Mouse (Mus musculus) kidney, adult 11 months (tissue): ENCODE measurements around the gene Astn2.

Experiments
- DNase-seq: peaks from one replicate; pipeline ENCODE4 v3.0.0; 2022

The Astn2 gene

DNA sequence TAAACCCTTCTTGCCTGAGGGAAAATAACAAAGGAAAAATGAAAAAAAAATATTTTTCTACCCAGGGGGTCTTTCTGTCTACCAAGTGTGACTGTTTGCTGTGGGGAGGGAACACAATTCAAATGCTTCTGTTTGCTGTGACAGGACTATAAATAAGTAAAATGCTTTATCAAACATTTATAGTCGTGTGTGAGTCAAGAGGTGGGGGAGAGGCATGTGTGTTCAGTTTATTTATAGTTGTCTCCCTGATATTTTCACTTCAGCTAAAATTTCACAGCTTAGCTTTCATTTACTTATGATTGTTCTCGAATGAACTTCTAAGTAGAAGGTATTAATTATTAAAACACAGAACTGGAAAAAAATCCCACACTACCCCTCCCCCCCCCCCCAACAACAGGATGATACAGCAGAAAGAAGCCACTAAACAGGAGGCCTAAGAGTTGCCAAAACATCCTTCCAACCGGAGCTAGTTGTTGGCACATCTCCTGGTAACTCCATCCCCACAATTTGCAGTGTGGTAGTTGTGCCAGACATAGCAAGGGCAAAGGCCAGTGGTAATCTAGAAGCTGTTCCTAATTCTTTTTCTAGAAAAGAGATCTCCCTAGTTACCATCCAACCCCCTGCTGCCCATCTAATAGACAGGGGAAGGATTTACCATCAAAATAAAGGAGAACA, 246.8 kb downstream of the Astn2 start:
- DNase-seq: no peak

DNA sequence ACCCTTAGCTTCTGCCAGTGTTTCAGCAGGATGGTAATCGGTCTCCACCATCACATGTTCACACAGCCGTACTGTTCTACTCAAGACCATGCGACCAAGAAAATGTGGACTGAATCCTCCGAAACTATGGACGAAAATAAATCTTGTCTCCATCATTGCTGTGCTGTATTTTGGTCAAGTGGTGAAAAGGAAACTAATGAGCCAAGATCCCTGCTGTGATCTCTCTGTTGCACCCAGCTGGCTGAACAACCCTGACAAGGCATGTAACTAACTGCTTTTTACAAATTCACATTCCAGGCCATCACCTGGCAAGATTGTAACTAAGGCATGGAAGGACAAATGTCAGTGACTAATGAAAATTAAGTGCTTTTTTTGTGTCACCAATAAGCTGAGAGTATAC, 257.9 kb downstream of the Astn2 start:
- DNase-seq: no peak

DNA sequence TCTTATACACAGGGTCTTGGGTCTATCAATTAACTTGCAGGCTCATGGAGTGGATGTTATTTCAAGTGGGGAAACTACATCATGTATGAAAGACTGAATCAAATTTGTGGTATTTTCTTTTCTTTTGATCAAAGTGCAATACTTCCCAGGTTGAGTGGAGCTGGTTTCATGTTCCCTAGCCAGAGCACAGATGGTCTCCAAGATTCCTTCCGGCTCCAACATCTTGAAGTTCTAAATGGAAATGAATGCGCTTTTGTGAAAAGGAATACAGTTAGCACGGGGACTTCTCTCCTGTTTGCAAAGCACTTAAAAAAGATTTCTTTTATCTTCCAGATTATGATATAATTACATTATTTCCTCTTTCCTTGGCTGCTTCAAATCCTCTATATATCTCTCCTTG, 278.2 kb downstream of the Astn2 start:
- no peak for DNase-seq

DNA sequence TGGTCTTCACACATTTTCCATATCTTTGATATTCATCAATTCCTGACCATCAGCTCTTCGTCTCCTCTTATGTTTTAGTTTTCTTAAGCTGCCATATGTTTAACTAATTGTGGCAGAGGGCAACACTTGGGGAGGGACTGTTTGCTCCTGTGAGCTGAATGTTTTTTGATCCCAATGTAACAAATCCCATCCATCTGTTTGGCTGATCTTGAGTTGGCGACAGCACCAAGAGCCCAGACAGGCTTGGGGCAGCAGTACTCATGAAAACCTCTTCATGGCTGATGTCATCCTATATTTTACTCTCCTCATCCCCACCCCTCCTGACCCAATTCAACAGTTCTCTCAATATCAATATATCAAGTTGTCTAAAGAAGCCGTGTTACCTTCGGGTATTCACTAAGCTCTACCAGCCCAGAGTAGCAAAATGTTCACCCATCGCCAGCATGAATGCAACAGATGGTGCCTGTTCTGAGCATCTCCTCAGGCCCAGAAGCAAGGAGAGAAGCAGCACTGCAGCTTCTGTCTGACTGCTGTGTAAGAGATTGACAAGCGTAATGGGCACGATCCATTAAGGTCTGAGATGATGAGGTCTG, 281.5 kb downstream of the Astn2 start:
- no peak for DNase-seq

DNA sequence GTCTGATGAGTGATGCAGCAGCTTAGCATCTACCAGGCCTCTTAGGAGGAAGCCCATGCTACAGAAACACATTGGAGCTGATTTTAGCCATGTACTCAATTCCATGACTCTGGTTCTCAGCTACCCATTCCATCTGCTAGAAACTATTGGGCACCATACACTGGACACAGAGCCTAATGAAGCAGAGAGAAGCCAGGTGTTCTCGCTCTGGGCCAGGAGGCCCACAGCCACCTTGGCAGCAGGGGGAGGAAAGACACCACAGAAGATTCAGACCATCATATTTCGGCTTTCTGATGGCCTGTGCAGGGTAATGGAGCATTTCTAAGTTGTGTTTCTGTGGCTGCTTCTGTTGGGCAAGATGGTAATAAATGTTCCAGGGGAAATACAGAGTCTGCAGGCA, 290.2 kb downstream of the Astn2 start:
- DNase-seq: no peak

DNA sequence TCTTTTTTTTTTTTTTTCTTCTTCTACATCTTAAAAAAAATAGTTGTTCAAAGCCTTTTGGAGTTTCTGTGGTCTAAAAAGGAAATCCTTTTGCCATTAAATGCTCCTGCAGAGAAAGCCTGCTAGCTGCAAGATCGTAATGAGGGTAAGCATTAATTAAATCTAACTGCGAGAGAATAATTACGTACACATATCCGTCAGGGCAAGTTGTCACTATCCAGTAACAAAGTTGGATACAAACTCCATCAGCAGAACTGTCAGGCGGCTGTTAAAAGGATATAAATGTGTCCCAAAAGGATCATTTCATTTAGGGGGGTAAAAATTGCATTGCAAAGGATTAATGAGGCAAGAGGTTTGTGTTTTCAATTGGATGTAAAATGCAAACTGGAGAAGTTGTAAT, 302.4 kb downstream of the Astn2 start:
- no peak for DNase-seq

DNA sequence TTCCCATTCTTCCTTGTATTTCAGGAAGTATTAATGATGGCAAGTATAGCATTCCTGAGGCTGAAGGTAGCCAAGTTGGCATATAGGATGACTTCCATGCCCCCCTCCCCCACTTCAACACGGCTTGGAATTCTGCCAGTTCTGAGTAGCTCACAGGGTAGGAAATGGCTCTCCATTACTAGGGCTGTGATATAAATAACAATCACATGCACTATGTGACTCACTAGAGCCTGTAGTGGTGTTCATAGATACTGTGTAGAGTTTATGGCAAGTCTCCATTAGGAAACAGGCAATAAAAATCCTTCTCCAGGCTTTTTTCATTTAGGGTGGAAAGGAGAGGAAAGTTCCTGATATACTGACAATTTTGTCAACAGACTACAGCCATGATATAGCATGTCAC, 306.8 kb downstream of the Astn2 start:
- no peak for DNase-seq

DNA sequence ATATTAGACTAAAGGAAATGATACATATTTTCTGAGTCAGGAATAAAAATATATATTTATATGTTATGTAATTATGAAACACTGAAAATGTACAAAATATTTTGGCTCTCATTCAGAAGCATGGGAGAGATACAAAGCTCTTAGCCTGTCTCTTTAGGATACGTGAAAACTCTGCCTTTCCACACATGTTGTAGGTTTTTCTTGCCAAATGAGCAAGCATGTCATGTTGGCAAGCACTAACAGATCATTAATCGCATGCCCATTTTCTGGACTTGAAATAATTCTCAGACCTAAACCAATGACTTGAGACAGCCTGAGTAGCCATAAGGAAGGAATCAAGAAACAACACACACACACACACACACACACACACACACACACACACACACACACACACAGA, 308.3 kb downstream of the Astn2 start:
- DNase-seq: no peak

DNA sequence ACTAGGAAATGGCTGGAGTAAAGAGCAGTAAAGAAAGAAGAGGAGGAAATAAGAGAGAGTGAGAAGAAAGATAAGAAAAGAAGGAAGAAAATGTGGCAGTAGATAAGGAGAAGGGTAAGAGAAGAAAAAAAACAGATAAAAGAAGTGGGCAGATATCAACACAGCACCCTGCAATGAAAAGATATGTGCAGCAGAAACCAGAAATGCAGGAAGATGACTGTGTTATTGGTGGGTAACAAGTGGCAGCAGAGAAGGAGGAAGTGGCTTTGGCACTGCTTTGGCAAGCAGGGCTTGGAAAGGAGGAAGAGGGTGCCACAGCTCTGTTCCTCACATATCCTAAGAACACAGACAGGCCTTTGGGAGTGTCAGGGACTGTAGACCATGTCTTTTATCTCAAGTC, 347.2 kb downstream of the Astn2 start:
- DNase-seq: no peak

DNA sequence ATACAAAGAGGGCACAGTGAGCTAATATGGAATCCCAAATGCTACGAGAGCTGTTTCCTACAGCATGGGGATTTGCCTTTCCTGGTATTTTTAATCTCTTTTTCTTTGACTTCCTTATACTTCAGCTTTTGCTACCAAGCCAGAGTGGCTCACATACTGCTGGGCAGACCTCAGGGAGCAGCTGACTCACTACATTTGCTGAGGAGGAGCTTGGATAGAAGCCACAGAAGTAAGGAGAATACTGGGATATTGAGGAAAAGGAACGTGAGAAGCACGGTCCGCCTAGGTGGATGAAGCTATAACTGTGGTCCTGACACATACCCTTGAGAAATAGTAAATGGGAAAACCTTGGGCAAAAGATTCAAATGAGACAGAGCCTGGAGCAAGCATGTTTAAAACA, 348.7 kb downstream of the Astn2 start:
- no peak for DNase-seq

DNA sequence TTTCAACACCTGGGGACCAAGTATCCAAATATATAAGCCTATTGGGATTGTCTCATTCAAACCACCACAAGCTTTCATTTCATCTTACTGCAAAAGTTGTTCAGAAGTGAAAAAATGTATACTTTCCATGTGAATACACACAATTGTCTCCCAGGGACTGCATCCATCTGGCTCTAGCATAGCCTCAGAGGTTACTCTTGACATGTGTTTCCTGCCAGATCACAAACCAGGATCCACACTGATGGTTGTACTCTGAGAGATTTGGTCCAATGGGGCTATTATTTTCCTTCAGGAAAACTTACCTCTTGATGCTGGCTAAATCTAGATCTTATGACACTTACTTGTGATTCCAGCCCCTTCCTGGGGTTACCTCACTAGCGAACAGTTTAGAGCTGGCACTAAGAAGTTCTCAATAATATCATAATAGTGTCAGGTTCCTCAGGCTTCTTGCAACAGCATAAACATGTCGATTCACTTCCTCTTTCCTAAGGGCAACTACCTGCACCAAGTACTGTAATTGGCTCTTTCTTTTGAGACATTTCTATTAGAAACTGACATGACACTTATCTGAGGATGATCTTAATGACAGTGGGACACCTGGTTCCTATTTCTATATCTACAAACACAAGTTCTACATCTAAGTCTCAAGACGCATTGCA, 361.3 kb downstream of the Astn2 start:
- no peak for DNase-seq

DNA sequence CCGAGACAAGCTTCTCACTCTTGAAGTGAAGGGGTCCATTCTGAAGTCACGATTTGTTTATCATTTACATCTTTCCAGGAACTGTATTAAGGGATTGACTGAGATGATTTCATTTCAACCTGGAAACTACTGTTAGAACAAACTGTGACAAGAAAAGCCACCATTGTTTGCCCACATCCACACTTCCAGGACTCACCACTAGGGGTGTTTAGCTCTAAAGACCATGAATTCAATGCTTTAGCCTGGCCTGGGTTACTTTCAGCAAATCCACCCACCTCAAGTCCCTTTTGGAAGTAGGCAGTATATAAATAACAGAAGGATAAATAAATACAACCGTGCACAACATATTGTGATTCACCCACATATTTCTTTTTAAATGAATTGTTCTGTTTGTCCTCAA, 370.6 kb downstream of the Astn2 start:
- no peak for DNase-seq

DNA sequence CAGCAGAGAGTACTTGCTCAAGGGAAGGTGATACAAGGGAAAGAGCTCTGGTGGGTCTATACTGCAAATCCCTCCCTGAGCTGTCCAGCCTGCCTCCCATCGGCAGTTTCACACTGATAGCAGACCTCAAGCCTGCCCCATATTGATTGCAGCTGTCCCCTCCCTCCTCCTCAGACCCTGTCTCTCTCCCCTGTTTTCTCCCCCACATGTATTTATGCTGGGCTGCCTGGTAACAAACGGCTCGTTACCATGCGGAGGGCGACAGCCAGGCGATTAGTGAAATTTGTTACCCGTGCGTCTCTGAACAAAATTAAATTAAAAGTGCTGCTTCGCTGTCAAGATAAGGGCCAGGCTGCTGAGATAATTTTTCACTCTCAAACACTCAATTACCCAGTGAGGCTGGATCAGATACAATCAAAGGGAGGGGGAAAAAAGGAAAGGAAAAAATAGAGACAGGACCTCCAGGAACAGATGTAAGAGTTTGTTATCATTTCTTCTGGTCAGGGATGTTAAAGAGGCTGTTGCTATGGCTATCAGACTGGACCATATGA, 373.0 kb downstream of the Astn2 start:
- DNase-seq: no peak

DNA sequence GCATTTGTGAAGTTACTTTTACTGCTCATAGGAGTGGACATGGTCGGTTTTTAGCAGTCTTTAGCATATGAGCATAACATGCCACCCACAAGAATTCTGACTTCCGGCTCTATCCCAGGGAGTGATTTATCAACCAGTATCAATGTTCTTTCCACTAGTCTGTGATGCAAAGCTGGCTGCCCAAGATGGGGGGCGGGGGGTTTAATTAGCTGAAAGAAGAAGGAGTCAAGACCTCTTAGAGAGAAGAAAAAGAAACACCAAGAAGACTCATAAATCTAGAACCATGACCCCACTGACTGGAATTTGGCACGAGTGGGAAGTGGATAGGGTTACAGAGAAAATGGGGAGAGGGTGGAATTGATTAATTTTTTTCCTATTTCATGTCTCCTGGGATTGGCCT, 374.5 kb downstream of the Astn2 start:
- DNase-seq: no peak

DNA sequence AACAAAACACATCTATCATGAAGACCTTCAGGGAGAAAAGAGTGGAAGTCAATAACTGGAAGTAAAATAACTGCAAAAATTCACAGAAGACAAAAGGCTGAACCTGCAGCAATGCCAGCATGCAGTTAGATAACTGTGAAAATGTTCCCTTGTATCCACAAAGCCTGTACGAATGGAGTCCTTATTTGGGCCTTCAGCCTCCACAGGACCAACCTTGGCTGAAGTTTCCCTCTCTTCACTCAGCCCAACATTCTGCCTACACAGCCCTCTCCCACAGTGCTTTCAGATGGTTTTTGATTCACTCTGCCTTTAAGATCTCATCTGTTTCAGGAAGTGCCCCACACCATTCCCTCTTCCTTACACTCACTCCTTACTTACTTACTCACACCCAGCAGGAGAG, 376.5 kb downstream of the Astn2 start:
- DNase-seq: no peak

DNA sequence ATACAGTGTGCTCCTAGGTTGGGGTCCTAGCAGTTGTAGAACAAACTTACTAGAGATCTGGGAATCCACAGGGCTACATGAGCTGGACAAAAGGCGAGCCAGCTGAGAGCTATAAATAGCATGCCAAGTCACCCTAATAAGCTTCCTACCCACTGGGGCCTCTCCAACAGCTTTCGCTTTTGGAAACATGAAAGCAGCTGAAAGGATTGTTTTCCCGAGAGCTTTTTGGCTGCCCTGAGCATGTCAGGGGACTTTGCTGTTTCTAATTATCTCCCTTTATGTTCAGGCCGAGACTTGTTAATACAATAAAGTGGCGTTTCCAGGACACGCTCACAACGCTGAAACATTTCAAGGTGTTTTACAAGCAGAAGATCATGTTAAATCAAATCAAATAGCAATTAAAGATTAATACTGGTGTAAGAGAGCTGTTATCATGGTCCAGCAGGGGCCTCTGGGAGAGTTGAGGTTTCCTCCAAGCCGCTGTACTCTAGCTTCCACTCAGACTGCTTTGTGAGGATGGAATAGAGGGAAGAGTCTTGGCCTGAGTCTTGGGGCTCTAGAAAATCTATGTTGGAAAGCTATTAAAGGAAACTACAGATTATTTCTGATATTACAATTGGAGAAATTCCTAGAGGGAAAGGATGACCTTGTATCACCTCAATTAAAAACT, 378.9 kb downstream of the Astn2 start:
- DNase-seq: no peak

DNA sequence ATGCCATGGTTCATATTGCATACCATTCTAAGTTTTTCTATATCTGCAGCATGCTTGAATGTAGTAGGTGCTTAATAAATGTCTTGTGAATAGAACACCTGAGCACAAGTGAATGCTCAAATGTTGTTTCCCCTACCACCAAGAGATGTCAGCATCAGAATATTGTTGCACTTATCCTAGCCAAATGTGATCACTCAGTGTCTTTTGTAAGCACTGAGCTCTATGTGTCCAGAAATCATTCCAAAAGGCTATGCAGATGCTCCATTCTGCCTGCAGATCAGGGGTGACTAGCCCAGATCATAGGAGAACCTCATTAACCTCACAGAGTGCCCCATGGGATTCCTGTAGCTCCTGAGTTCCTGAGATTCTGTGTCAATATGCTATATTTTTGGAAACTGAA, 401.5 kb downstream of the Astn2 start:
- DNase-seq: no peak

DNA sequence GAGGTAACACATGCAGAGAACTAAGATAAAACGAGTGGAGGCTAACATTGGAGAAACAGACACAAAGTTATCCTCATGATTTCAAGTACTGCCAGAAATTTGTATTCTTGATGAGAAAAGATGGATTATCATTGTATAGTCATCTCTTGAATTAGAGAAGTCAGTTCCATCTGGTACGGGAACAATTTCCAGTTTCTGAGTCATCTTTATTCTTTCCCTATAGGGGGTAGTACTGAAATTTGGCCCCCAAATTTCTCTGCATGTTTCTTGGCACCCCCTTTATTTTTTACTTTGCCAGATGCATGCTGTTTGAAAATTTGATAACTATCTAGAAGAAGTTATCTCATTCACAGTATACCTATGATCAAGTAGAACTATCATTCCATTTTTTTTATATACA, 420.8 kb downstream of the Astn2 start:
- DNase-seq: no peak

DNA sequence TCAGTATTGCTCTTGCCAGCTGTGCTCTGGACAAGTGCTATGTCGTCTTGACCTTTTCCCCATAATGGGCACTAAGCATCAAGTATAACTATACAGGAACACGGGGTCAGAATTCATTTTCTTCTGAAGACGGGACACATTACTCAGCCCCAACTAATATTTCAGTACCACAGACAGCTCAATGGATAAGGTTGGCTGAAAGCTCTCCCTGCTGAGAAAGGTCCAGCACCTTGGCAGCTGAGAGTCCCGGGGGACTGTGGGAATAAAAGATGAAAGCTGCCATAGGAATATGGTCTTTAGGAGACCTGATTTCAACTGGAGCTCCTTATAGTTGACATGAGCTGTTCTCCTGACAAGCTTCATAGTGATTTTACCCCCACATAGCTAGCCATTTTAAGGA, 421.5 kb downstream of the Astn2 start:
- no peak for DNase-seq

DNA sequence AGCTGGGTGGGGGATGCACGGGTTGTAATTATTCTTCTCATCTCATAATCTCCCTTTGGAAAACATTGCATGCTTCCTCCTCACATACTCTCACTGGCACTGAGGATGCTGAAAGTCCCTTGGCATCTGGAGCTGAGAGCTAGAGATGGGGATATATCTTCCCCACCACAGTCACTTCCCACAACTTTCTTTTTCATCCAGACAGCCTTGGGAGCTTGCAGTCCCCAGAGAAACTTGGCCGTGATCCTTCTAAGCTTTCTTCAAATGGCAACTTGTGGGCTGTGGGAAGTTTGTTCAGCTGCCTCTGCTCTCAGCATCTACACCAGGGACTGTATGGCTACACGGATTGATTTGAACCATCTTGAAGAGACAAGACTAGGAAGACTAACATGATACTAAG, 428.2 kb downstream of the Astn2 start:
- DNase-seq: no peak

DNA sequence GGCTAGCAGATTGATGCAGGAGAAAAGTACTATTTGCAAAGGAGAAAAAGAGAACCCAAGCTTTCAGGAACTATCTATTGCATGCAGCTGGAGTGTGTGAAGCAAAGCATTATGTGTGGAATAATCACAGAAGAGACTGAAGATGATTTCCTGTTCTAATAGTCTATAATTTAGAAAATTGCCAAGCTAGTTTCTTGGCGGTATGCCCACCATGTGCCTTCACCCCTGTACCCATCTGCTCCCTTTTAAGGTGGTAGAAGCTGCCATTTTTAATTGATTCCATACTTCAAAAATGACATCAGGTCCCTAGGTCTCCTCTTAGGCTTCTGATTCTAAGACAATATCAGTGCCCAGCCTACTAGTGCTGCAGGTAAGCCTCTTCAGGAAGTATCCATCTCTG, 432.0 kb downstream of the Astn2 start:
- DNase-seq: no peak

DNA sequence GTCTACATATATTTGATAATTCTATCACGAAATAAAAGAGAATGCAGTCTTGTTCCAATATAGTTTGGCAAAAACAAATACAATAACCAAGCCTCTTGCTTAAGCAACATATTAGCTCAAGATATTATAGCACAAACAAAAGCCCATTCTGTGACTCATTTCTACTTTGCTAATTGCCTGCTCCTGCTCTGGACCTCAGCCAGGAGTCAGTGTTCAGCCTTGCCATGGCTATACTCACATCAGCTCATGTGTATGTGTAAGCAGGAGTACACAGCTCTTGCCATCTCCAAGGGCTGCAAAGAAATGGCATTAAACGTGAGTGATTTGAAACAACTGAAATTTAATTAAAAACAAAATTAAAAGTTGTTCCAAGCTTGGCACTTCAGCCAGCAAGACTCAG, 435.1 kb downstream of the Astn2 start:
- DNase-seq: no peak

DNA sequence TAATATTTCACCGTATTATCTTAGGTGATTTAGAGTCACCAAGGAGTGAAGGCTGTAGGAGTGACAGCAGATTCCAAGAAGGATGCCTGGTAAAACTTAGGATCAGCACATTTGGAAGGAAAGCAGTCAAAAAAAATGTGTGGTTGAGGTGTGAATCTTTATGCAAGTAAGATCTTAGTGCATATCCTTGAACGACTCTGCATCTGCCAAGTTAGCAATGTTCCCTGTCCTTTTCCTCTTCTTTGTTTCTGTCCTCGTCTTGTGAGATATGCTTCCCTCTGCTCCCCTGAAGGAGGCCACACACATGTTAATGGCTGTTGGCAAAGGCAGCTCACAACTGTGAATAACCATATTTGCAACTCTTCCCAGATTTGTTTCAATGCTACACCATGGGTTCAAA, 439.8 kb downstream of the Astn2 start:
- no peak for DNase-seq

DNA sequence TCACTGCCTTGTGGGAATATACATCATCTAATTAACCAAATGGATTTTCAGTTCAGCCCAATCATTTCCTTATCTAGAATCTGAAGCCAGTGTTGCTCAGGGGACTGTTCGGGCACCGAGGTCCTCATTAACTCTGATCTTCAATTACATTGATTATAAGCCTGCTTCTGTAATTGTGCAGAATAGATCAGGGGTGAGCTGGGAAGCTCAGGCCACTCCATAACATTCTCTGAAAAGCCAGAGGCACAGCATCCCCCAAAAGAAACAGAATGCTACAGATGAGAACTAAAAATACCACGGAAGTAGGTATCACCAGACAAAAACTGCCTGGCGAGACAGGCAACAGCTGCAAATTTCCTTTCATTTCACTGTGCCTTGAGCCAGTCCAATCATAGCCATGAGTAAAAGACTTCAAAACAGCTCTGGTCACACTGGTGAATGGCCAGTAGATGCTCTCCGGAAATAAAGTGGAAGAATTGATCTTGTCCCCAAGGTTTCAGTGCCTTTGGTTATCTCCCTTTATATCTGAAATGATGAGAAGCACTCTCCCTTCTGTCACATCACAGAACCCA, 445.1 kb downstream of the Astn2 start:
- no peak for DNase-seq
